8 mouse cellular contexts compared by ENCODE assay signal in the genomic region with DNA sequence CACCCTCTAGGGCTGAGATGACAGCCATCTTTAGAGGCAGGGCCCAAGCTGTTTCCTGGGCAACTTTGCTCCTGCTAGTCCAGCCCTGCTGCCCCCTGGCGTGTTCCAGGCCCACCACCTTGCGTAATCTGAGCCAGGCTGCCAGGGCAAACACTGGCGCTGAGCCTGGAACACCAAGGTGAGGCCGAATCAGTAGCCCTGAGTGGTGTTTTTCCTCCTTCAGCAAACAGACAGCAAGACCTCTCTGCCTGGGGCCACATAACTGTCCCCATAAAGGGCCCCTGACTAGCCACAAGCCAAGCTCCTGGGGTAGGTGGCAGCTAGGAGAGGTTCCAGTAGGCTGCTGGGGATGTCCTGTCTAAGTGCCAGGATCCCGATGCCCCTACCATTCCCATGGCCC. TPM values are rescaled to one million over a fixed set of nuclear protein-coding genes. Genes with fewer than 3 reads are reported as not detected.
DNase-seq lines count a peak whose midpoint lies in the region; ATAC-seq and TF ChIP-seq lines count a peak whose summit lies in the region.

No protein-coding gene starts in this region.

- ATAC-seq in lung, embryonic 15.5 days (ENCODE audit: borderline replicate concordance, extremely low read depth, low FRiP score, low TSS enrichment) = no peak

- H3K9ac ChIP-seq in lung, embryonic 15.5 days = no peak overlapping the region

- TF ChIP-seq POLR2A in kidney, adult 2 months (IDR thresholded peaks at IDR 0.05; ENCODE audit: low read depth, low read length) = no peak

- WGBS in kidney, adult 2 months = 26% methylated on average over 5 of the region's 5 CpGs
- WGBS in lung, embryonic 15.5 days = 48% methylated on average over 5 of the region's 5 CpGs

- H3K9me3 ChIP-seq in lung, embryonic 15.5 days = no peaks in the 10 kb centered on the region

- H3K4me1 ChIP-seq in kidney, adult 2 months (ENCODE audit: control insufficient read depth, insufficient read depth, low read length) = peaks cover 20% of the 10 kb centered on the region
- H3K4me1 ChIP-seq in lung, embryonic 15.5 days = peaks cover 48% of the 10 kb centered on the region

- peak overlapping the region; percentile 87; the same call in 1 of the 2 replicates for H3K4me2 ChIP-seq in lung, embryonic 15.5 days

- TF ChIP-seq CTCF in kidney, adult 2 months (conservative IDR thresholded peaks at IDR 0.05; ENCODE audit: insufficient read depth, insufficient read length, low read depth, low read length) = peak; percentile 33; the same call in 1 of the 2 replicates

- H3K27ac ChIP-seq in kidney, adult 2 months (ENCODE audit: insufficient read depth, low read depth, low read length) = peak overlapping the region; percentile 85
- 0 out of 2 replicates have a peak overlapping the region, but pooled peaks have one; percentile 2 for H3K27ac ChIP-seq in lung, embryonic 15.5 days

- peaks cover 9% of the 10 kb centered on the region for H3K36me3 ChIP-seq in kidney, adult 2 months (ENCODE audit: control insufficient read depth, insufficient read depth, low read length)
- H3K36me3 ChIP-seq in lung, embryonic 15.5 days = peaks cover 27% of the 10 kb centered on the region

- peak overlapping the region; percentile 16; the same call in 1 of the 2 replicates for H3K4me3 ChIP-seq in kidney, adult 2 months (ENCODE audit: insufficient read depth, low read depth, low read length)
- no peak overlapping the region for H3K4me3 ChIP-seq in lung, embryonic 15.5 days

- no peaks in the 10 kb centered on the region for H3K27me3 ChIP-seq in kidney, adult 2 months (replicated peaks; ENCODE audit: control insufficient read depth, insufficient read depth, low read length)
- H3K27me3 ChIP-seq in lung, embryonic 15.5 days = no peaks in the 10 kb centered on the region

- peak; percentile 88 for DNase-seq in adrenal gland, adult 2 months
- no peak for DNase-seq in adrenal gland, adult 18-20 months (ENCODE audit: low spot score in 2 of 2)
- peak; percentile 19 for DNase-seq in adipocyte (ENCODE audit: low spot score)
- DNase-seq in fibroblast of lung, adult 2 months (ENCODE audit: low read depth) = peak; percentile 64
- DNase-seq in kidney, adult 2 months = peak; percentile 92
- no peak for DNase-seq in c-Kit-positive CD71-positive TER-119-positive erythroid progenitor cells, embryonic 14.5 days (ENCODE audit: low spot score)
- DNase-seq in frontal cortex, postnatal 14 days (ENCODE audit: low spot score in 2 of 2) = no peak

RNA-seq across cellular contexts. Expression of a gene that starts 5.1 kb away (rescaled TPM):
- 100 to 1,000 TPM; 158 to 185 TPM for total RNA-seq in adrenal gland, adult 2 months (2021)
- 225 and 227 TPM in 2 replicates for polyA plus RNA-seq in adrenal gland, adult 2 months (2012; rRNA removed)
- total RNA-seq in adrenal gland, adult 18-20 months (2021) = 100 to 1,000 TPM; 143 to 158 TPM
- polyA plus RNA-seq in kidney, adult 2 months (2012; rRNA removed) = 145 and 172 TPM in 2 replicates
- 16.3 and 16.7 TPM in 2 replicates for polyA plus RNA-seq in lung, embryonic 15.5 days (2015; fragmentation: Nextera tagmentation; extraction: Ambion mirVana)

RNA-seq across cellular contexts. Expression of a gene that starts 12.4 kb away (rescaled TPM):
- 10 to 100 TPM in 1 of 2 experiments, 1 to 10 TPM in 1; 7.9 to 13.0 TPM for total RNA-seq in adrenal gland, adult 2 months (2021)
- polyA plus RNA-seq in adrenal gland, adult 2 months (2012; rRNA removed) = 13.1 and 14.8 TPM in 2 replicates
- total RNA-seq in adrenal gland, adult 18-20 months (2021) = 10 to 100 TPM in 1 of 2 experiments, 1 to 10 TPM in 1; 8.4 to 13.0 TPM
- polyA plus RNA-seq in kidney, adult 2 months (2012; rRNA removed) = 10.0 and 10.8 TPM in 2 replicates
- polyA plus RNA-seq in lung, embryonic 15.5 days (2015; fragmentation: Nextera tagmentation; extraction: Ambion mirVana) = 15.2 and 17.8 TPM in 2 replicates

RNA-seq across cellular contexts. Expression of a gene that starts 28.9 kb away (rescaled TPM):
- 10 to 100 TPM; 77.2 to 99.3 TPM for total RNA-seq in adrenal gland, adult 2 months (2021)
- polyA plus RNA-seq in adrenal gland, adult 2 months (2012; rRNA removed) = 252 and 304 TPM in 2 replicates
- total RNA-seq in adrenal gland, adult 18-20 months (2021) = 10 to 100 TPM; 76.6 to 88.8 TPM
- polyA plus RNA-seq in kidney, adult 2 months (2012; rRNA removed) = 40.4 and 49.9 TPM in 2 replicates
- polyA plus RNA-seq in lung, embryonic 15.5 days (2015; fragmentation: Nextera tagmentation; extraction: Ambion mirVana) = 18.4 and 22.3 TPM in 2 replicates

RNA-seq across cellular contexts. Expression of a gene that starts 57.2 kb away (rescaled TPM):
- total RNA-seq in adrenal gland, adult 2 months (2021) = 10 to 100 TPM; 45.5 to 50.8 TPM
- polyA plus RNA-seq in adrenal gland, adult 2 months (2012; rRNA removed) = 25.1 and 36.4 TPM in 2 replicates
- 10 to 100 TPM; 38.5 to 45.9 TPM for total RNA-seq in adrenal gland, adult 18-20 months (2021)
- polyA plus RNA-seq in kidney, adult 2 months (2012; rRNA removed) = 66.3 and 86.4 TPM in 2 replicates
- polyA plus RNA-seq in lung, embryonic 15.5 days (2015; fragmentation: Nextera tagmentation; extraction: Ambion mirVana) = 19.6 and 21.2 TPM in 2 replicates

RNA-seq across cellular contexts. Expression of a gene that starts 59.3 kb away (rescaled TPM):
- 10 to 100 TPM; 66.5 to 73.0 TPM for total RNA-seq in adrenal gland, adult 2 months (2021)
- polyA plus RNA-seq in adrenal gland, adult 2 months (2012; rRNA removed) = 69.1 and 76.9 TPM in 2 replicates
- total RNA-seq in adrenal gland, adult 18-20 months (2021) = 10 to 100 TPM; 71.5 to 85.8 TPM
- 53.3 and 81.0 TPM in 2 replicates for polyA plus RNA-seq in kidney, adult 2 months (2012; rRNA removed)
- 36.8 and 42.2 TPM in 2 replicates for polyA plus RNA-seq in lung, embryonic 15.5 days (2015; fragmentation: Nextera tagmentation; extraction: Ambion mirVana)

Comparison
In these comparisons a context has a peak if more than half of its experiments do, and no peak if none do; other contexts are left out.
1. DNase-seq: peak in adrenal gland, adult 2 months (single experiment), adipocyte (single experiment), fibroblast of lung, adult 2 months (single experiment) and kidney, adult 2 months (single experiment); none in adrenal gland, adult 18-20 months (0 of 2), c-Kit-positive CD71-positive TER-119-positive erythroid progenitor cells, embryonic 14.5 days (single experiment) and frontal cortex, postnatal 14 days (0 of 2).